Mouse (Mus musculus) olfactory bulb, adult 2 months (tissue): ENCODE results near the gene Slc6a17. TPM values are rescaled to one million over a fixed set of nuclear protein-coding genes. Genes with fewer than 3 reads are reported as not detected.

Source experiments
- H3K27ac ChIP-seq: fragments of 200-500 bp; 2 replicates; pipeline ENCODE4 v1.5.1; 2012; ENCODE audit warnings: low read depth, low read length; ENCODE audit not compliant: insufficient read depth
- H3K4me1 ChIP-seq: fragments of 200-500 bp; 2 replicates; pipeline ENCODE4 v1.6.1; 2012; ENCODE audit warnings: low read length; ENCODE audit not compliant: control insufficient read depth, insufficient read depth
- H3K4me3 ChIP-seq: fragments of 200-500 bp; 2 replicates; pipeline ENCODE4 v1.5.1; 2012; ENCODE audit warnings: mild to moderate bottlenecking, low read depth, low read length, moderate library complexity; ENCODE audit not compliant: insufficient read depth
- CTCF ChIP-seq: fragments of 200-500 bp; IDR thresholded peaks from 2 replicates; pipeline ENCODE4 v1.5.1; 2012; ENCODE audit warnings: low read depth, mild to moderate bottlenecking, low read length, moderate library complexity; ENCODE audit not compliant: insufficient read depth
- POLR2A ChIP-seq: fragments of 200-500 bp; IDR thresholded peaks from 2 replicates; pipeline ENCODE4 v1.6.1; 2012; ENCODE audit warnings: mild to moderate bottlenecking, low read depth, low read length, moderate library complexity; ENCODE audit not compliant: insufficient read depth
- WGBS: fragments of 180-500 bp; shearing (Covaris S2); methylation state at CpG from one replicate; pipeline ENCODE4 v1.1.7; 2018; 5-methylcytosine and 5-hydroxymethylcytosine counted together
- polyA plus RNA-seq: library from polyadenylated mRNA; stranded (reverse); fragments of >200 nt; gene quantifications from 2 replicates; pipeline ENCODE4 v1.2.4, GENCODE M21; 2012; ENCODE audit warnings: low replicate concordance; ENCODE audit not compliant: missing spikeins, insufficient read depth, insufficient read length

Slc6a17 gene
- polyA plus RNA-seq, 1 experiment, result not detected

DNA sequence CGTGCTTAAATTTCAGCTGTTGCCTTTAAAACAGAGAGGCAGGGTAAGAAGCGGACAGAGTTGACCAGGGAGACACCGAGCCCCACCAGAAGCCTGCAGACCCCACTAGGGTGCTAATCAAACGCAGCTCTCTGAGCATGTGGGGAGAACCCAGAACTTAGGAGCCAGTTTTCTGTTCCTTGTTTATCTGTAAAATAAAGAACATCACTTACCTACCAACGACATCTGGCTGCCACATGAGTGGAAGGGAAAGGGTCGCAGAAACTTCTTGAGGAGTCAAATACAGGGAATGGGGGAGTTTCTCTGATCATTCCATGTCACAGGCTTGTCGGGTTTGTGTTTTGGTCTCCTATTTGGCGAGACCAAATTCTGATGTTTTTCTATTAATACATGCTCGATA, 9.9 kb downstream of the Slc6a17 start:
- Histone ChIP-seq H3K27ac (no peak overlapping the region), H3K4me1 (peaks cover 17% of the 10 kb centered on the region), H3K4me3 (no peak overlapping the region)
- WGBS, result 89% methylated on average over 9 of the region's 9 CpGs
- TF ChIP-seq POLR2A (no peak), CTCF (no peak)

DNA sequence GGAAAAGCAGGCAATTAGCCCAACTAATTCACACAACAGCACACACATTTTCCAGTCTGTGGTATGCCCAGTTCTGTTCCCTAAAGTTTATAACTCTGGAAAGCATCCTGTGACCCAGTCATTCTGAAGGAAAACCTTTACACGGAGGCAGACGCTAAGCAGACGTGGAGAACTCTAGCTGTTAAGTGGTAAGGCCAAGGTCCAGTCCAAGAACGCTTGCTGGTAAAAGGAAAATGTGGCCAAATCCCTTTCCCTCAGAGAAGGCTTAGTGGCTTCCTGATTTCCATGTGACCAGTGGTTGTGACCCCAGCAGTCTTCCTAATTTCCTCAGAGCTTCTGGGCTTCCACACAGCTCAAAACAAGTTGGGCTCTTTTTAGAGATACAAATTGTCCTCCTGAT, 11.3 kb downstream of the Slc6a17 start:
- no peak overlapping the region for H3K27ac ChIP-seq
- WGBS, result 75% methylated on average over 4 of the region's 4 CpGs
- peaks cover 28% of the 10 kb centered on the region for H3K4me1 ChIP-seq
- TF ChIP-seq POLR2A (no peak), CTCF (no peak)
- no peak overlapping the region for H3K4me3 ChIP-seq

DNA sequence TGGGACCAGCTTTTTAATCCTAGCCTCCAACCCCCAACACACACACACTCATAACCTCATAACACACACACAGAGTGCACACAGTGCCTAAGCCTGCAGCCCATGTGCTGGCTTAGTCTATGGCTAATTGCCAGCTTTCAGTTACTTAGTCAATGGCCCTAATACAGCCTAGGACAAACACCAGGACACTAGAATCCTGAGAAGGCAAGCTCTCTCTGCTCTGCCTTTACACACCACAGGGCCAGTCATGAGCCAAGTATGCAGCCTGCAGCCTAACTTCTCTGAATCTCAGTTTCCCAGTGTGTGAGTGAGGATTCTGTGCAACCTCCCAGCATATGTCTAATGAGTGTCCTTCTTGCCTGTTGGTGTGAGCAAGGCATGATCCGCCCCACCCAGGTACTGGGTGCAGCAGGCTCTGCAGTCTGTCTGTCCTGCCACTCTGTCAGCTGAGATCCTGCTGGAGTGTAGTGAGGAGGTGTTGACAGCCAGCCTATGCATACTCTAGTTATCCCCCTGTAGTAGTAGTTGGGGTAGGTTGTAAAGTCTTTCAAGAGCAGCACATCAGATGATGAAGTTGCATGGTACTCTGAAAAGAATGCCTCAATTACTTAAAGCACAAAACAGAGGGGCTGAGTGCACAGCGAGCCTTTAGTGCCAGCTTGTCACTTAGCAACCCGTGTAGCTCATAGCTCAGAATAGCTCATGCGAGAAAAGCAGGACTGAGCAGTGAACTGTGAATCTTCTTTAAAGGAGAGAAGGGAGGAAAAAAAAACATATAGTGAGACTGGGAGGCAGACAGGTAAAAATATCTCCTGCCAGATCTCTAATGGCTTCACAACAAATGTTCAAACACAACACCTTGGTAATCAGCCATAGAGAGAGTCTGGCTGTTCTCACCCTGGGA, 12.1 kb downstream of the Slc6a17 start:
- H3K4me1 ChIP-seq, result peaks cover 35% of the 10 kb centered on the region
- H3K4me3 ChIP-seq, result no peak overlapping the region
- TF ChIP-seq POLR2A (no peak), CTCF (no peak)
- 23% methylated on average over 4 of the region's 4 CpGs for WGBS
- peak overlapping the region; percentile 12; the same call in 1 of the 2 replicates for H3K27ac ChIP-seq

DNA sequence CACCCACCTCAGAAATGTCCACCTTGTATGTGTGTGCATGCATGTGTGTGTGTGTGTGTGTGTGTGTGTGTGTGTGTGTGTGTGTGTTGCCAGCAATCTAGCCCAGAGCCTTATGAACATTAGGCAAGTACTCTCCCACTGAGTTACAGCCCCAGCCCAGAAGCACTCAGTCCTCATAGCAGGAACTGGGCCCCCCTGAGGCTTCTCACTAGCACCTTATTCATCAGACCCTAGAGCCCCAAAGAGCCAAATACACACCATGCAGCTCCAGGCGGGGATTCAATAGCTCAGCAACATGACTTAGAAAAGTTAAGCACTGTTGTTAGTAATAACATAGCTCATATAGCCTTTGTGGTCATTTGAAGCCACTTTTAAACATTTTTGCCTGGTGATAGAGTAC, 13.3 kb downstream of the Slc6a17 start:
- Histone ChIP-seq H3K4me1 (peaks cover 40% of the 10 kb centered on the region), H3K4me3 (no peak overlapping the region), H3K27ac (no peak overlapping the region)
- 87% methylated on average over 1 of the region's 1 CpGs for WGBS
- TF ChIP-seq CTCF, result no peak
- no peak for TF ChIP-seq POLR2A

DNA sequence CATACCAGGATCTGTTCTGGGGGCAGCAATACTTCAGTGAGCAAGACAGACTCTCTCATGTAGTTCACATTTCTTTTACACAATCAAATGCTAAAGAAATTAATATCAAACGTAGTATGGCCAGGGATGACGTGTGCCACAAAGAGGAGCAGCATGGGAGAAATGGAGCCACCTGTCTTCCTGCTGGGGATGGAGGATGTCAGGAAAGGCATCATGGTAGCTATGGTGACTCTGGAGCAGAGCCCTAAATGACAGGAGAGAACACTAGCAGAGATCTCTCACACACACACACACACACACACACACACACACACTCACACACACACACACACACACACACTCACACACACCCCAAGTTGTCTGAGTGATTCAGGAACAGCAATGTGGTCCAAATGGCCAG, 14.1 kb downstream of the Slc6a17 start:
- peaks cover 40% of the 10 kb centered on the region for H3K4me1 ChIP-seq
- 85% methylated on average over 2 of the region's 2 CpGs for WGBS
- no peak overlapping the region for H3K4me3 ChIP-seq
- no peak for TF ChIP-seq CTCF
- TF ChIP-seq POLR2A, result no peak
- no peak overlapping the region for H3K27ac ChIP-seq

DNA sequence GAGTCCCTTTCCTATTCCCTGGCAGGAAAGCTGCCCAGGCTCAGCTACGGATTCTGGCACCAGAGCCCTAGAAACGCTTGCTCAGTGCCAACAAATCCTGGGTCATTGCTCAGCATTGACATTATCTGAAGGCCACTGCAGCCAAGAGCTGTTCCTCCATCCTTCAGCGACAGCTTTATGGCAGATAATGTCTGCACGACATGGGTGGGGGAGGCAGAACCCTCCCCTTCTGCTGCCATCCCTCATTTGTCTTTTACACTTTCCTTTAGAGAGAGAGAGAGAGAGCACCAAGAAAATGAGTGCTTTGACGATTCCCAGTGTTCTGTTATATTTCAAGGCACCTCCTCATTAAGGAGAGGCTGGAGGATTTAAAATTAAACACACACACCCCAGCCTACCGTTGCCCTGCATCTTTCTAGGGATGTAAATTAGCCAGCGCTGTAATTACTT, 16.1 kb downstream of the Slc6a17 start:
- 13% methylated on average over 7 of the region's 7 CpGs for whole genome bisulfite sequencing
- no peak overlapping the region for H3K27ac ChIP-seq
- H3K4me3 ChIP-seq, result no peak overlapping the region
- H3K4me1 ChIP-seq, result peaks cover 39% of the 10 kb centered on the region
- TF ChIP-seq POLR2A, result no peak
- no peak for TF ChIP-seq CTCF

DNA sequence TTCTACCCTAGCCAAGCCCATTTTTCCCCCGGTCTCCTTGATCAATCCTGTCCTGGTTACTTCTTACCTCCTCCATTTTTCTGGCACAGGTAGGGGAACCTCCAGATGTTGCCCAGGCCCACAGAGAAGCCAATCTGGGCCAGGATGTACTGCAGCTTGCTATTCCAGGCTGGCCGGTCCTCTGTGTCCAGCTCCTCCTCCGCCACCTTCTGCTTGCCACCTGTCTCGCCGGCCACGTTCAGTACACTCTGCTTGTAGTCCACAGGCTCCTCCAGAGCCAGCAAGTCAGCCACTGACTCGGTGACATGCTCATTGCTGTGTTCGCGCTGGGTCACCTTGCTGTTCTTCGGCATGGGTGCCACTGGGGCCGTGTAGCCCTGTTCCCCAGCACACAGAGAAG, 17.5 kb downstream of the Slc6a17 start:
- 95% methylated on average over 11 of the region's 11 CpGs for WGBS
- Histone ChIP-seq H3K4me1 (peaks cover 36% of the 10 kb centered on the region), H3K4me3 (no peak overlapping the region), H3K27ac (no peak overlapping the region)
- TF ChIP-seq CTCF (no peak), POLR2A (no peak)

DNA sequence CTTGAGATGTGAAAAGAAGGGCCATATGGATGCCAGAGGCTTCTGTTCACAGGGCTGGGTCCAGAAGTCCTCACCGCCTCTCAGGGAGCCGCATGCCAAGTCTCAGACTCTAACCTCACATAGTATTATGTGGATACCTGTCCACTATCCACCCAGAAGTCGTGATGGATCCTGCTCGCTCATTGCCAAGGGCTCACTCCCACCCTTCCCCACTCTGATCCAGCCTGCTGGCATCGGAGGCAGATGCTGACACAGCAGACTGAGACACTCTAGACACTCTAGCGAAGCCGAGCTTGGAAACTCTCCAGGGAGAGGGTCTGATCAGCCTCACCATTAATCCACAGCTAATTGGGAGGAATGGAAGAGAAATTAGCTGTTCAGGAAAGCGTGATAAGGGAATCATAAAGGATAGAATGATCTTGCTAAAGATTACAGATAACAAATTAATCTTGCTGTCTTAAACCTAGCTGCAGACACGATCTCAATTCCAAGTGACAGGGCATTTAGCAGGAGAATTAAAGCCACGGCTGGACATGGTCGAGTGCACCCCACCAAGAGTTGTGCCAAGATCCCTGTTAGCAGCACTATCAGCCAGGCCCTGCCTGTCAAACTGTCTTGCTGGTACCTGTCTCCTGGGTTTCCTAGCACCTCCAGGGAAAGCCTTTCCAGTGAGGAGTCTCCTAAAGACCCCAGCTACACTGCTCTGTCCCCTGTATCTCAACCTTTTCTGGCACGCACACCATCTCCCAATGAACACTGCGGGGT, 21.6 kb downstream of the Slc6a17 start:
- WGBS, result 66% methylated on average over 13 of the region's 13 CpGs
- peaks cover 18% of the 10 kb centered on the region for H3K4me1 ChIP-seq

DNA sequence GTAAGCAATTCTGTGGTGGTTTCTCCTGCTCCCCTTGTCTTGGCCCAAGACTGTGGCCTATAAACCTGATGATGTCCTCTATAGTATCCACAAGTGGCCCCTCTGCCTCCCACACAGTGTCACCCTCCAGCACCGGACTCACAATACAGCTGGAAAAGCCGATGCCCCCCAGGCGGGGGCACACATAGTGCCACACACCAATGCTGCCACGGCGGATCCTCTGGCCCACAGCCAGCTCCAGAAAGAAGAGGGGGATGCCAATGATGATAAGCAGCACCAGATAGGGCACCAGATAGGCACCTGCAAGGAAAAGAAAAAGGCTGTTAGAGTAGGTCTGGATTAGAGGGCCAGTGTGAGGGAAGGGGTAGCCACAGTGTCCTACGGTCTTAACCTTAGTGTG, 22.3 kb downstream of the Slc6a17 start:
- TF ChIP-seq POLR2A (no peak), CTCF (no peak)
- peaks cover 16% of the 10 kb centered on the region for H3K4me1 ChIP-seq
- no peak overlapping the region for H3K4me3 ChIP-seq
- WGBS, result 76% methylated on average over 6 of the region's 6 CpGs
- no peak overlapping the region for H3K27ac ChIP-seq

More for the DNA sequence above, 21.6 kb downstream of the Slc6a17 start:
- no peak for TF ChIP-seq POLR2A
- H3K27ac ChIP-seq, result no peak overlapping the region
- H3K4me3 ChIP-seq, result no peak overlapping the region
